In the genomic region with DNA sequence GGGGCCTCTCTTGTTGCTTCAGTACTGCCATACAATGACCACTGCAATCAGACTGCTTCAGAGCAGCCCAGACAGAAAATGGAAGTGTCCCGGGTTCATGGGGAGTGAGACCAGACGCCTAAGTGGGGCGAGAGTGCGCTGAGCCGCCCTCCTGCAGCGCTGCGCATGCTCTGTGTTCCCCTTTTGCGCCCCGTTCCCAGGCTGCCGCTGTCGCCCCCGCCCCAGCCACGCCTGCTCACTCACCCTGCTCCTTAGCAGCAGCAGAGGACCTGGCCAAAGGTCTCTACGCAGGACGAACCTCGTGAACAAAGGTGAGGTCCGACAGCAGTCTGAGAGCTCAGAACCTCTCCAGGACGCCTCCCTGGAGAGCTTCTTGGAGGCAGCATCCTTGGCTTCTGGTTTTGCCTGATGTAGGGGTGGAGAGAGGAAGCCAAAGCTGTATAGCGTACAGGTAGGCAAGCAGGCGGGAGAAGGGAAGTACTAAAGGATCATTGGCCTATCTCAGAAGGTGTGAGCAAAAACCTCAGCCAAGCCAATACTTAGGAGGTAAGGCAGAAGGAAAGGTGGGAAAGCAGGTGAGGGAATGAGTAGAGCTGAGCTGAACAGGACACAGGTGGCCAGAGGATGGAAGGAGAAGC, we compare ENCODE assay signal across 8 mouse cellular contexts. TPM values are rescaled to one million over a fixed set of nuclear protein-coding genes. Genes with fewer than 3 reads are reported as not detected.
DNase-seq lines count a peak whose midpoint lies in the region; ATAC-seq and TF ChIP-seq lines count a peak whose summit lies in the region.

Gene Zfp92 (plus strand): TSS at position 217 of the 638 bp plus-strand sequence.

- peak within 1 kb of the TSS; percentile 5; the same call in 1 of the 2 replicates for H3K4me3 ChIP-seq in lung, postnatal 0 days (ENCODE audit: low read depth, low read length)
- H3K4me3 ChIP-seq in lung, adult 2 months (replicated peaks; ENCODE audit: extremely low read depth, low read depth, low read length) = no peak within 1 kb of the TSS
- peak within 1 kb of the TSS; percentile 15 for H3K4me3 ChIP-seq in intestine, embryonic 14.5 days (ENCODE audit: low read depth, low read length)

- H3K36me3 ChIP-seq in lung, postnatal 0 days (ENCODE audit: insufficient read depth, low read length) = no peaks in the 10 kb centered on the region
- H3K36me3 ChIP-seq in intestine, embryonic 14.5 days (ENCODE audit: control insufficient read depth, insufficient read depth, low read length) = no peaks in the 10 kb centered on the region

- H3K9me3 ChIP-seq in lung, postnatal 0 days (ENCODE audit: low read length) = no peaks in the 10 kb centered on the region
- H3K9me3 ChIP-seq in intestine, embryonic 14.5 days (ENCODE audit: control insufficient read depth, low read length) = no peaks in the 10 kb centered on the region

- no peak within 1 kb of the TSS for H3K27ac ChIP-seq in lung, postnatal 0 days (ENCODE audit: low read length)
- H3K27ac ChIP-seq in intestine, embryonic 14.5 days (ENCODE audit: low read depth) = no peak within 1 kb of the TSS

- H3K4me2 ChIP-seq in lung, postnatal 0 days (replicated peaks; ENCODE audit: low read depth, low read length) = peak within 1 kb of the TSS; percentile 50
- H3K4me2 ChIP-seq in intestine, embryonic 14.5 days (ENCODE audit: low read length) = peak within 1 kb of the TSS; percentile 46

- no peak for TF ChIP-seq POLR2A in lung, adult 2 months (IDR thresholded peaks at IDR 0.05; ENCODE audit: borderline replicate concordance, extremely low read depth, low read depth, low read length)

- peak; percentile 17 for DNase-seq in adrenal gland, postnatal 25 days
- no peak for DNase-seq in adrenal gland, adult 18-20 months (ENCODE audit: low spot score in 2 of 2)
- peak; percentile 5 for DNase-seq in lung, postnatal 0 days (ENCODE audit: low spot score)
- no peak for DNase-seq in lung, adult 2 months
- DNase-seq in intestine, embryonic 14.5 days (ENCODE audit: low spot score) = no peak
- peak; percentile 29 for DNase-seq in thymus, postnatal 36 days
- no peak for DNase-seq in natural killer cell, adult 2 months (ENCODE audit: low spot score in 2 of 2)

- TF ChIP-seq EP300 in lung, postnatal 0 days (IDR thresholded peaks at IDR 0.05) = no peak

- H3K4me1 ChIP-seq in lung, postnatal 0 days (ENCODE audit: insufficient read depth, low read depth, low read length) = no peaks in the 10 kb centered on the region
- H3K4me1 ChIP-seq in lung, adult 2 months (ENCODE audit: control insufficient read depth, insufficient read depth, low read length) = no peaks in the 10 kb centered on the region
- no peaks in the 10 kb centered on the region for H3K4me1 ChIP-seq in intestine, embryonic 14.5 days (replicated peaks; ENCODE audit: control insufficient read depth, insufficient read depth, low read length)

- no peak for TF ChIP-seq CTCF in lung, postnatal 0 days (IDR thresholded peaks at IDR 0.05)
- no peak for TF ChIP-seq CTCF in lung, adult 2 months (IDR thresholded peaks at IDR 0.05; ENCODE audit: insufficient read depth, low read length)

- no peaks in the 10 kb centered on the region for H3K27me3 ChIP-seq in lung, postnatal 0 days (replicated peaks; ENCODE audit: insufficient read depth, low read length)
- H3K27me3 ChIP-seq in intestine, embryonic 14.5 days (replicated peaks; ENCODE audit: control insufficient read depth, insufficient read depth, low read length) = 0 out of 2 replicates have a peak, but pooled peaks cover 3% of the 10 kb centered on the region

- WGBS in lung, postnatal 0 days = 28% methylated on average over 17 of the region's 20 CpGs
- WGBS in lung, adult 2 months = 29% methylated on average over 20 of the region's 20 CpGs
- WGBS in intestine, embryonic 14.5 days = 15% methylated on average over 20 of the region's 20 CpGs

- no peak for ATAC-seq in lung, postnatal 0 days
- no peak for ATAC-seq in intestine, embryonic 14.5 days (replicated peaks; ENCODE audit: low FRiP score, low TSS enrichment, low read depth)
- ATAC-seq in megakaryocyte progenitor cell, adult 5-6 weeks (replicated peaks; ENCODE audit: poor library complexity) = peak; percentile 71

- no peak within 1 kb of the TSS for H3K9ac ChIP-seq in lung, postnatal 0 days (replicated peaks; ENCODE audit: low read depth)
- H3K9ac ChIP-seq in intestine, embryonic 14.5 days (ENCODE audit: low read length) = no peak within 1 kb of the TSS

RNA-seq across cellular contexts. Expression of gene Zfp92, which starts in this region (rescaled TPM):
- 0.19 and 0.24 TPM in 2 replicates for total RNA-seq in adrenal gland, postnatal 25 days (2021)
- total RNA-seq in adrenal gland, adult 18-20 months (2021) = under 1 TPM; 0.46 to 0.51 TPM
- 0.07 TPM in 1 of 2 replicates, not detected in the other for polyA plus RNA-seq in lung, postnatal 0 days (2015; fragmentation: Nextera tagmentation; extraction: Ambion mirVana)
- 0.06 and 0.32 TPM in 2 replicates for polyA plus RNA-seq in lung, adult 2 months (2012; rRNA removed)
- polyA plus RNA-seq in intestine, embryonic 14.5 days (2014; fragmentation: Nextera tagmentation; extraction: Ambion mirVana) = 0.38 TPM in 2 replicates
- not detected in 2 replicates for total RNA-seq in megakaryocyte progenitor cell, adult 5-6 weeks (2015)
- total RNA-seq in megakaryocyte progenitor cell, adult 5-6 weeks (2017) = 0.14 TPM in 1 of 2 replicates, not detected in the other

Comparison
In these comparisons a context has a peak if more than half of its experiments do, and no peak if none do; other contexts are left out.
1. Peak in DNase-seq in adrenal gland, postnatal 25 days; RNA of the gene not detected or under 1 TPM.
2. Peak in DNase-seq, H3K4me3 ChIP-seq and H3K4me2 ChIP-seq in lung, postnatal 0 days; RNA of the gene not detected or under 1 TPM.
3. Peak in ATAC-seq in megakaryocyte progenitor cell, adult 5-6 weeks; RNA of the gene not detected or under 1 TPM.
4. DNase-seq: peak in thymus, postnatal 36 days (2 of 2); none in adrenal gland, adult 18-20 months (0 of 2), lung, adult 2 months (single experiment), intestine, embryonic 14.5 days (single experiment) and natural killer cell, adult 2 months (0 of 2).